Mouse (Mus musculus): Measurements from ENCODE around the gene Emilin1. TPM values are rescaled to one million over a fixed set of nuclear protein-coding genes. Genes with fewer than 3 reads are reported as not detected.

The Emilin1 gene
- polyA plus RNA-seq, 1 experiment from 2014 or later: 245 TPM

- Histone ChIP-seq H3K36me3 (ENCODE audit: control insufficient read depth, insufficient read depth, low read length) (0 out of 2 replicates have a peak, but pooled peaks cover 4% of the 10 kb centered on the region), H3K4me3 (replicated peaks; ENCODE audit: low read length) (no peak overlapping the region), H3K4me1 (ENCODE audit: control insufficient read depth, insufficient read depth, low read length) (peaks cover 17% of the 10 kb centered on the region), H3K27ac (ENCODE audit: low read length) (no peak overlapping the region), H3K4me2 (ENCODE audit: low read depth, low read length) (no peak overlapping the region), H3K9me3 (replicated peaks; ENCODE audit: control insufficient read depth, low read length) (no peaks in the 10 kb centered on the region), H3K27me3 (ENCODE audit: control insufficient read depth, insufficient read depth, low read length) (no peaks in the 10 kb centered on the region), H3K9ac (ENCODE audit: low read length) (no peak overlapping the region)
- WGBS: 74% methylated on average over 5 of the region's 5 CpGs
- ATAC-seq (ENCODE audit: insufficient read depth, low FRiP score): no peak
Measured at GRCm38 (mm10) chr5:30948620-30949019, 35.4 kb downstream of the Emilin1 start.

GRCm38 (mm10) chr5:30949654-30950326 lies 36.6 kb downstream of the Emilin1 start:
- no peaks in the 10 kb centered on the region for H3K9me3 ChIP-seq (replicated peaks; ENCODE audit: control insufficient read depth, low read length)
- peak; percentile 84 for ATAC-seq (ENCODE audit: insufficient read depth, low FRiP score)
- H3K27ac ChIP-seq (ENCODE audit: low read length): peak overlapping the region; percentile 76
- H3K4me3 ChIP-seq (replicated peaks; ENCODE audit: low read length): peak overlapping the region; percentile 70
- no peaks in the 10 kb centered on the region for H3K27me3 ChIP-seq (ENCODE audit: control insufficient read depth, insufficient read depth, low read length)
- under 1% methylated on average over 31 of the region's 31 CpGs for WGBS
- H3K4me2 ChIP-seq (ENCODE audit: low read depth, low read length): peak overlapping the region; percentile 88
- H3K4me1 ChIP-seq (ENCODE audit: control insufficient read depth, insufficient read depth, low read length): peaks cover 17% of the 10 kb centered on the region
- peak overlapping the region; percentile 72 for H3K9ac ChIP-seq (ENCODE audit: low read length)
- peaks cover 15% of the 10 kb centered on the region; the same call in 1 of the 2 replicates for H3K36me3 ChIP-seq (ENCODE audit: control insufficient read depth, insufficient read depth, low read length)

GRCm38 (mm10) chr5:30950451-30950850 lies 37.2 kb downstream of the Emilin1 start:
- peaks cover 16% of the 10 kb centered on the region; the same call in 1 of the 2 replicates for H3K36me3 ChIP-seq (ENCODE audit: control insufficient read depth, insufficient read depth, low read length)
- H3K9ac ChIP-seq (ENCODE audit: low read length): peak overlapping the region; percentile 72
- H3K9me3 ChIP-seq (replicated peaks; ENCODE audit: control insufficient read depth, low read length): no peaks in the 10 kb centered on the region
- no peak for ATAC-seq (ENCODE audit: insufficient read depth, low FRiP score)
- H3K4me2 ChIP-seq (ENCODE audit: low read depth, low read length): peak overlapping the region; percentile 88
- H3K27me3 ChIP-seq (ENCODE audit: control insufficient read depth, insufficient read depth, low read length): no peaks in the 10 kb centered on the region
- H3K27ac ChIP-seq (ENCODE audit: low read length): peak overlapping the region; percentile 76
- H3K4me3 ChIP-seq (replicated peaks; ENCODE audit: low read length): peak overlapping the region; percentile 70
- 57% methylated on average over 4 of the region's 4 CpGs for WGBS
- peaks cover 17% of the 10 kb centered on the region for H3K4me1 ChIP-seq (ENCODE audit: control insufficient read depth, insufficient read depth, low read length)

- peaks cover 17% of the 10 kb centered on the region for H3K4me1 ChIP-seq (ENCODE audit: control insufficient read depth, insufficient read depth, low read length)
- H3K4me3 ChIP-seq (replicated peaks; ENCODE audit: low read length): no peak overlapping the region
- no peak overlapping the region for H3K27ac ChIP-seq (ENCODE audit: low read length)
- H3K9ac ChIP-seq (ENCODE audit: low read length): no peak overlapping the region
- no peak for ATAC-seq (ENCODE audit: insufficient read depth, low FRiP score)
- no peak overlapping the region for H3K4me2 ChIP-seq (ENCODE audit: low read depth, low read length)
- H3K9me3 ChIP-seq (replicated peaks; ENCODE audit: control insufficient read depth, low read length): no peaks in the 10 kb centered on the region
- peaks cover 16% of the 10 kb centered on the region; the same call in 1 of the 2 replicates for H3K36me3 ChIP-seq (ENCODE audit: control insufficient read depth, insufficient read depth, low read length)
- no peaks in the 10 kb centered on the region for H3K27me3 ChIP-seq (ENCODE audit: control insufficient read depth, insufficient read depth, low read length)
- 86% methylated on average over 2 of the region's 2 CpGs for WGBS
Measured at GRCm38 (mm10) chr5:30950922-30951321, 37.7 kb downstream of the Emilin1 start.

GRCm38 (mm10) chr5:30951706-30952105 lies 38.5 kb downstream of the Emilin1 start:
- H3K9ac ChIP-seq (ENCODE audit: low read length): no peak overlapping the region
- ATAC-seq (ENCODE audit: insufficient read depth, low FRiP score): no peak
- H3K4me2 ChIP-seq (ENCODE audit: low read depth, low read length): no peak overlapping the region
- H3K9me3 ChIP-seq (replicated peaks; ENCODE audit: control insufficient read depth, low read length): no peaks in the 10 kb centered on the region
- H3K36me3 ChIP-seq (ENCODE audit: control insufficient read depth, insufficient read depth, low read length): peaks cover 16% of the 10 kb centered on the region; the same call in 1 of the 2 replicates
- WGBS: 86% methylated on average over 6 of the region's 6 CpGs
- no peak overlapping the region for H3K27ac ChIP-seq (ENCODE audit: low read length)
- H3K27me3 ChIP-seq (ENCODE audit: control insufficient read depth, insufficient read depth, low read length): no peaks in the 10 kb centered on the region
- no peak overlapping the region for H3K4me3 ChIP-seq (replicated peaks; ENCODE audit: low read length)
- peaks cover 17% of the 10 kb centered on the region for H3K4me1 ChIP-seq (ENCODE audit: control insufficient read depth, insufficient read depth, low read length)

- Histone ChIP-seq H3K4me3 (replicated peaks; ENCODE audit: low read length) (no peak overlapping the region), H3K27me3 (ENCODE audit: control insufficient read depth, insufficient read depth, low read length) (no peaks in the 10 kb centered on the region), H3K4me2 (ENCODE audit: low read depth, low read length) (no peak overlapping the region), H3K27ac (ENCODE audit: low read length) (no peak overlapping the region), H3K4me1 (ENCODE audit: control insufficient read depth, insufficient read depth, low read length) (peaks cover 18% of the 10 kb centered on the region), H3K9ac (ENCODE audit: low read length) (no peak overlapping the region), H3K9me3 (replicated peaks; ENCODE audit: control insufficient read depth, low read length) (no peaks in the 10 kb centered on the region), H3K36me3 (ENCODE audit: control insufficient read depth, insufficient read depth, low read length) (peaks cover 19% of the 10 kb centered on the region; the same call in 1 of the 2 replicates)
- WGBS: 83% methylated on average over 5 of the region's 5 CpGs
- no peak for ATAC-seq (ENCODE audit: insufficient read depth, low FRiP score)
Measured at GRCm38 (mm10) chr5:30952551-30952950, 39.3 kb downstream of the Emilin1 start.

- no peak overlapping the region for H3K4me3 ChIP-seq (replicated peaks; ENCODE audit: low read length)
- H3K9me3 ChIP-seq (replicated peaks; ENCODE audit: control insufficient read depth, low read length): no peaks in the 10 kb centered on the region
- H3K4me1 ChIP-seq (ENCODE audit: control insufficient read depth, insufficient read depth, low read length): peaks cover 28% of the 10 kb centered on the region
- no peak overlapping the region for H3K27ac ChIP-seq (ENCODE audit: low read length)
- WGBS: 92% methylated on average over 6 of the region's 6 CpGs
- H3K36me3 ChIP-seq (ENCODE audit: control insufficient read depth, insufficient read depth, low read length): peaks cover 26% of the 10 kb centered on the region; the same call in 1 of the 2 replicates
- H3K4me2 ChIP-seq (ENCODE audit: low read depth, low read length): no peak overlapping the region
- H3K9ac ChIP-seq (ENCODE audit: low read length): no peak overlapping the region
- no peak for ATAC-seq (ENCODE audit: insufficient read depth, low FRiP score)
- no peaks in the 10 kb centered on the region for H3K27me3 ChIP-seq (ENCODE audit: control insufficient read depth, insufficient read depth, low read length)
Measured at GRCm38 (mm10) chr5:30954065-30954464, 40.9 kb downstream of the Emilin1 start.

- Histone ChIP-seq H3K4me1 (ENCODE audit: control insufficient read depth, insufficient read depth, low read length) (peaks cover 26% of the 10 kb centered on the region), H3K9ac (ENCODE audit: low read length) (no peak overlapping the region), H3K27me3 (ENCODE audit: control insufficient read depth, insufficient read depth, low read length) (no peaks in the 10 kb centered on the region), H3K4me3 (replicated peaks; ENCODE audit: low read length) (no peak overlapping the region), H3K4me2 (ENCODE audit: low read depth, low read length) (no peak overlapping the region), H3K36me3 (ENCODE audit: control insufficient read depth, insufficient read depth, low read length) (peaks cover 26% of the 10 kb centered on the region; the same call in 1 of the 2 replicates), H3K9me3 (replicated peaks; ENCODE audit: control insufficient read depth, low read length) (no peaks in the 10 kb centered on the region), H3K27ac (ENCODE audit: low read length) (no peak overlapping the region)
- WGBS: 92% methylated on average over 9 of the region's 9 CpGs
- no peak for ATAC-seq (ENCODE audit: insufficient read depth, low FRiP score)
Measured at GRCm38 (mm10) chr5:30954556-30954955, 41.4 kb downstream of the Emilin1 start.

GRCm38 (mm10) chr5:30955751-30956150 lies 42.5 kb downstream of the Emilin1 start:
- 88% methylated on average over 6 of the region's 6 CpGs for WGBS

More at GRCm38 (mm10) chr5:30955751-30956150, 42.5 kb downstream of the Emilin1 start:
- H3K27ac ChIP-seq (ENCODE audit: low read length): no peak overlapping the region
- ATAC-seq (ENCODE audit: insufficient read depth, low FRiP score): no peak
- H3K4me1 ChIP-seq (ENCODE audit: control insufficient read depth, insufficient read depth, low read length): peaks cover 21% of the 10 kb centered on the region
- H3K9me3 ChIP-seq (replicated peaks; ENCODE audit: control insufficient read depth, low read length): no peaks in the 10 kb centered on the region
- H3K9ac ChIP-seq (ENCODE audit: low read length): no peak overlapping the region
- no peak overlapping the region for H3K4me3 ChIP-seq (replicated peaks; ENCODE audit: low read length)
- H3K36me3 ChIP-seq (ENCODE audit: control insufficient read depth, insufficient read depth, low read length): peaks cover 26% of the 10 kb centered on the region; the same call in 1 of the 2 replicates
- no peaks in the 10 kb centered on the region for H3K27me3 ChIP-seq (ENCODE audit: control insufficient read depth, insufficient read depth, low read length)
- H3K4me2 ChIP-seq (ENCODE audit: low read depth, low read length): no peak overlapping the region
